Mouse (Mus musculus) CH12.LX (cell line): ENCODE measurements around the gene Notch3.

ENCODE experiments used
- CHD2 ChIP-seq: IDR thresholded peaks from 2 replicates; pipeline ENCODE4 v1.6.1; 2011; ENCODE audit warnings: low read length, improper control_type of control experiment
- E2F4 ChIP-seq: IDR thresholded peaks from 2 replicates; pipeline ENCODE4 v1.6.1; 2011; ENCODE audit warnings: low read depth, low read length, improper control_type of control experiment; ENCODE audit not compliant: insufficient replicate concordance
- HCFC1 ChIP-seq: IDR thresholded peaks from 2 replicates; pipeline ENCODE4 v1.6.1; 2012; ENCODE audit warnings: low read depth, mild to moderate bottlenecking, inconsistent platforms, low read length, improper control_type of control experiment
- JUN ChIP-seq: IDR thresholded peaks from 2 replicates; pipeline ENCODE4 v1.6.1; 2011; ENCODE audit warnings: low read depth, mild to moderate bottlenecking, low read length, improper control_type of control experiment, moderate library complexity; ENCODE audit not compliant: insufficient read depth
- JUND ChIP-seq: conservative IDR thresholded peaks from 2 replicates; pipeline ENCODE4 v1.6.1; 2011; ENCODE audit warnings: low read depth, low read length, improper control_type of control experiment
- PAX5 ChIP-seq: IDR thresholded peaks from 2 replicates; pipeline ENCODE4 v1.6.1; 2012; ENCODE audit warnings: low read length, inconsistent platforms, mixed read lengths
- POLR2A ChIP-seq: IDR thresholded peaks from 2 replicates; pipeline ENCODE4 v1.6.1; 2011; ENCODE audit warnings: low read depth, mild to moderate bottlenecking, improper control_type of control experiment, low read length
- TCF12 ChIP-seq: IDR thresholded peaks from 2 replicates; pipeline ENCODE4 v1.6.1; 2014; ENCODE audit warnings: low read depth, mild to moderate bottlenecking, inconsistent platforms, low read length, improper control_type of control experiment

DNA sequence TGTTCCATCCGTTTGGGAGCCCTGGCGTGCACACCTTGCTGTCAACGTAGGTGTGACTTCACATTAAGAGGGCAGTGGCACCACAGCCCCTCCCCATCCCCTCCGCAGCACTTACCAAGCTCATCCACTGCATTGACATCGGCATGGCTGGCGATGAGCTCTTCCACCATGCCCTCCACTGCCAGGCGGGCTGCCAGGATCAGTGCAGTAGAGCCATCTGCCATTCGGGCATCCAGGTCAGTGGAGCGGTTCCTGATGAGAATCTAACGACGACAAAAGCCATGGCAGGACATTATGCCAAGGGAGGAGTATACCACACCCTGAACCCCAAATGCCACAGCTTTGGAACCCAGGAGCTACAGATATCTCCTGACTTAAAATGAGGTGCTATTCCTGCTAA lies 34.6 kb downstream of the Notch3 start:
- no peak for TF ChIP-seq JUN
- no peak for TF ChIP-seq CHD2
- no peak for TF ChIP-seq E2F4
- no peak for TF ChIP-seq HCFC1
- no peak for TF ChIP-seq JUND
- no peak for TF ChIP-seq POLR2A
- TF ChIP-seq PAX5: no peak
- TF ChIP-seq TCF12: no peak
